Mouse (Mus musculus) layer of hippocampus, adult 18-20 months (tissue): ENCODE data around the gene Ntsr1. TPM values are rescaled to one million over a fixed set of nuclear protein-coding genes. Genes with fewer than 3 reads are reported as not detected.

Source experiments
- DNase-seq, 2 experiments: peaks; one replicate each; pipeline ENCODE4 v3.0.0; 2022; ENCODE audit warnings: low spot score in 2 of 2
- long read RNA-seq: library from polyadenylated mRNA; stranded (forward); transcript quantifications from one replicate; pipeline ENCODE4 v2.0.0, GENCODE M21; 2021
- total RNA-seq, 2 experiments: library from RNA; stranded (reverse); gene quantifications; 2 replicates each; pipeline ENCODE4 v1.2.3; 2021

Gene Ntsr1
- 1 to 10 TPM; 2.7 to 3.5 TPM for total RNA-seq
- long read RNA-seq, transcript Ntsr1-201 (4 exons, 3,917 nt): major isoform, 8 of 17 reads
- long read RNA-seq, partial matches to known transcripts: 2 of 17 reads
- long read RNA-seq, other reads (novel, unspliced or antisense): 7 of 17 reads

- DNase-seq: no peak
These were observed at the start of gene Ntsr1 for GRCm38 (mm10) chr2:180499741-180500140. Gene Ntsr1, plus strand, starts transcription at chr2:180499976.

- no peak for DNase-seq
These were observed 49.2 kb upstream of the Ntsr1 start for GRCm38 (mm10) chr2:180450529-180450928.

DNA sequence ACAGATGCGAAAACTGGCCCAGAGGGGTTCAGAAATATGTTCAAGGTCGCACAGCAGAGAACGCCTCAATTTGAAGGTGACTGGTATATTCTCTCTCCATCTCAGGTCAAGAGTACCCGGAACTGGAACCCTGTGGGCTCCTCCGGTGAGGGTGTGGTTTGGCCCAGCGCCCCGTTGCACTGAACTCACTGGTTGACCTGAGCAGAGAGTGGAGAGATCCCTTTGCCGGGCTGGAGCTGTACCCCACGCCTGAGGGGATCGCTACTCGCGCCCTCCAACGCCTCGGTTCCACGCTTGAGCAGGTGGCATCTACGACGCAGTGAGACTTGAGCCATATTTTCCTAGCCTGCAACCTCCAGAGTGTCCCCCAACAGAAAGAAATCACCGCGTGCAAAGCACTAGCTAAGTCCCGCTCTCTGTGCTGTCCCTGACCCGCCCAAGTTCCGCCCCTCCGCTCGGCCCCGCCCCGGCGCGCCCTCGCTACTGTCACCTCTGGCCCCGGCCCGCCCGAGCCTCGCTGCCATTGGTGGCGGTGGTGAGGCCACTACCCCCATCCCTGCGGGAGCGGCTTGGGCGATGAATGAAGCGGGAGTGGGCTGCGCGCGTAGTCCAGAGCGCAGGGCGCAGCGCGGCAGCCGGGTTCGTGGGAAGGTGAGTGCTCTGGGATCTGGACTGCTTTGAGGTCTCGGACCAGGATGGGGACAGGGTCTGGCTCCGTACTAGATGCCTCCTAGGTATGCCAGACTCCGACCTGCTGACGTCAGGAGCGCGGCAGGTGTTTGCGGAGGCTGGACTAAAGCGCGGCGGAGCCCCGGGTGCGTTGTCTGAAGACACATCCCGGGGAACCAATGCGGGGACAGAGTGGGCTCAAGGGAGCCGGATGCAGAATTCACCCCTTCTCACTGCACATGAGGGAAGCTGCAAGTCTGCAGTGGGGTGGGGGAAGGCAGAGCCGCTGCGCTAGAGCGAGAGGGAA is 43.8 kb upstream of the Ntsr1 start, which contains the start of gene Slco4a1:
TSS of gene Slco4a1 (plus strand) at position 523 of the 976 bp plus-strand sequence.
- peak; percentile 28 to 53 for DNase-seq

GRCm38 (mm10) chr2:180456705-180457104 is 43.1 kb upstream of the Ntsr1 start:
- DNase-seq: no peak

GRCm38 (mm10) chr2:180457680-180458079 is 42.1 kb upstream of the Ntsr1 start:
- no peak for DNase-seq

DNA sequence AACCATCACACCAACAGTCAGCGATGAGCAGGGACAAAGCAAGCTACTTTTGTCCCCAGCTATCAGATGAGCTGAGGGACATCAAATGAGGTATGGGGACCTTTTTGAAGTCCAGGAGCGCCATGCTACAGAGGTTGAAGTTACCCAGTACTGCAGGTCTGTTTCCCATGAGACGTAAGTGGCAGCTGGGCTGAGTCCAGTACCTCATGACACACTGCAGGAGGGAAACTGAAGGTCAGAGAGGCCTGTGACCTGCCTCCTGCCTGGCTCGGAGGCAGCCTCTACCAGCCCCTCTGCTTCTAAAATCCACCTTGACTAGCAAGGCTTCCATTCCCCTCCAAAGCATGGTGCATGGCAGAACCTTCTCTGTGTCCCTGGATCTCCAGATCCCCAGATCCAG is 40.3 kb upstream of the Ntsr1 start:
- no peak for DNase-seq

DNA sequence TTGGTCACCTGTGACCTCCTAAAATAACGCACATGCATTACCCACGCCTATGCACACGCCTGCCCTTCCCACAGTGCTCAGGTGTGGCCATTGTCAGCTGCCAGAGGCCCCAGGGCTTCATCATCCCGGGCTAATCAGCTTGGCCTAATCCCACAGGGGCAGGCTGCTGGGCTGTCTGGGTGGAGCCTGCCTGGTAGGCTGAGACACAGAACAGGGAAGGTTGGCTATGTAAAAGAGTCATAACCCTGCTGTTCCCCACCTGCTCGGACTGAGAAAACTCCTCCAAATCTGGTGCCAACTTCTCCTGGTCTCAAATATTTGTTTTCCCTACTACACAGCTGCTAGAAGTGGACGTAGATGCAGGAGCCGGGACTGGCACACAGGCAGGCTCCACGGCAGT is 39.0 kb upstream of the Ntsr1 start:
- DNase-seq: no peak

DNA sequence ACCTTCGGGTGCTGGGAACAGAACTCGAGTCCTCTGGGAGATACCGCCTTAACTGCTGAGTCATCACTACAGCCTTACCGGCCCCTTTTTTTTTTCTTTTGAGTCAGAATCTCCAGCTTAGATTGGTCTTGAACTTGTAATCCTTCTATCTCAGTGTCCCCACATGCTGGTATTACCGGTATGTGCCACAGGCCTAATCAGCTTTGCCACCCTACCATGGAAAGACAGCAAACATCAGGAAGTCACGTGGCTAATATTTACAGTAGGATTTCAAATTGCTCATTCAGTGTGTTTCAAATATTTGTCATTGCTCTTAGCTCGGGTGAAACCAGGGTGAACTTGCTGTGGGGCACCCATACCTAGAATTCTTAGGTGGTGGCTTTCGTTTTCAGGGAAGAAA is 37.2 kb upstream of the Ntsr1 start:
- no peak for DNase-seq

GRCm38 (mm10) chr2:180466505-180466904 is 33.3 kb upstream of the Ntsr1 start:
- no peak for DNase-seq

GRCm38 (mm10) chr2:180468871-180469270 is 30.9 kb upstream of the Ntsr1 start:
- DNase-seq: no peak

DNA sequence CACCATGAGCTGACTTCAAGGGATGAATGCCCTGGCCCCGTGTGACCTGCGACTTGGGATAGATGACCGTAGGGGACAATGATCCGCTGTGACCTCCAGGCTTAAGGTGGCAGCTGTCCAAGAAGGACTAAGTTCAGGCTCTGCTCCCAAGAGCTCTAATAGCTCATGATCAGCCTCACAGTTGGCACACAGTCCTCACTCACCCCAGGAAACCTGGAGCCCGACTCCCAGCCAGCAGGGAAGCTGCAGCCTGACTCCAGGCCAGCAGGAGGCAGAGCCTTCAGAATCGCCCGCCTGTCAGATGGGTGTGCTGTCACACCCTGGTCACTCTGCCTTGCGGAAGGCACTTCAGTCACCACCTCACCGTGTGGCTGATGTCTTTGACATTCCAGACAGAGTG is 30.0 kb upstream of the Ntsr1 start:
- DNase-seq: no peak

GRCm38 (mm10) chr2:180472306-180473079 is 27.3 kb upstream of the Ntsr1 start:
- DNase-seq: no peak

GRCm38 (mm10) chr2:180473080-180473440 is 26.7 kb upstream of the Ntsr1 start:
- peak; percentile 35 to 87 for DNase-seq

- DNase-seq: no peak
These were observed 24.9 kb upstream of the Ntsr1 start for GRCm38 (mm10) chr2:180474864-180475263.

GRCm38 (mm10) chr2:180482274-180482673 is 17.5 kb upstream of the Ntsr1 start:
- no peak for DNase-seq

- no peak for DNase-seq
These were observed 14.9 kb upstream of the Ntsr1 start for GRCm38 (mm10) chr2:180484882-180485281.

GRCm38 (mm10) chr2:180485306-180485705 is 14.5 kb upstream of the Ntsr1 start:
- DNase-seq: no peak

DNA sequence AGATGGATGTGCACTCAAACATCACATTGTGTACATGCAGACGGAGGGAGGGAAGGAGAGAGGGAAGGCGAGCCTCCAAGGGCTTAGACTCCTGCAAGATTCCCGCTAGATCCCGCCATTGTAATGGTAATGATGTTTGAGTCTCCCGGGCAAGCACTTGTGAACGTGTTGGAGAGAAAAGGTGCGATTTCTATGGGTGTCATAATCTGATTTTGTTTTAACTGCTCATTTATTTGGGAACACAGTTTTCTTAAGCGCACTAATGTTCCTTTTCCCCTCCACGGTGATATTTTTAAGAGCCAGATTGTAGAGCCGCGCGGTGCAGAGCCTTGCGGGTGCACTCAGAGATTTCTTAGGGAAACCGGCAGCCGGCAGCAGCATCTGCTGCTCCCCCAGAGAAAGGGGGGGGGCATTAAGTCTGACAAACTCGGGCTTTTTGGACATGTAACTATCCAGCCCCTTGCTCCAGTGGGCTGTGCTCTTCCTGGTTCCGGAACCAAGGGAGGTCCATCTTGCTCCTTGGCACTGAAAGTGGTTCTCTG is 11.5 kb upstream of the Ntsr1 start:
- peak in 1 of 2 experiments; percentile 54 for DNase-seq

- peak in 1 of 2 experiments; percentile 27 for DNase-seq
These were observed 3.9 kb upstream of the Ntsr1 start for GRCm38 (mm10) chr2:180495906-180496305.

DNA sequence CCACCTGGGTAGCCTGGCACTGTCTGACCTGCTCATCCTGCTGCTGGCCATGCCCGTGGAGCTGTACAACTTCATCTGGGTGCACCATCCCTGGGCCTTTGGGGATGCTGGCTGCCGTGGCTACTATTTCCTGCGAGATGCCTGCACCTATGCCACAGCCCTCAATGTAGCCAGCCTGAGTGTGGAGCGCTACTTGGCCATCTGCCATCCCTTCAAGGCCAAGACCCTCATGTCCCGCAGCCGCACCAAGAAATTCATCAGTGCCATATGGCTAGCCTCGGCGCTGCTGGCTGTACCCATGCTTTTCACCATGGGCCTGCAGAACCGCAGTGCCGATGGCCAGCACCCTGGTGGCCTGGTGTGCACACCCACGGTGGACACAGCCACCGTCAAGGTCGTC is 950 bp downstream of the Ntsr1 start:
- no peak for DNase-seq

DNA sequence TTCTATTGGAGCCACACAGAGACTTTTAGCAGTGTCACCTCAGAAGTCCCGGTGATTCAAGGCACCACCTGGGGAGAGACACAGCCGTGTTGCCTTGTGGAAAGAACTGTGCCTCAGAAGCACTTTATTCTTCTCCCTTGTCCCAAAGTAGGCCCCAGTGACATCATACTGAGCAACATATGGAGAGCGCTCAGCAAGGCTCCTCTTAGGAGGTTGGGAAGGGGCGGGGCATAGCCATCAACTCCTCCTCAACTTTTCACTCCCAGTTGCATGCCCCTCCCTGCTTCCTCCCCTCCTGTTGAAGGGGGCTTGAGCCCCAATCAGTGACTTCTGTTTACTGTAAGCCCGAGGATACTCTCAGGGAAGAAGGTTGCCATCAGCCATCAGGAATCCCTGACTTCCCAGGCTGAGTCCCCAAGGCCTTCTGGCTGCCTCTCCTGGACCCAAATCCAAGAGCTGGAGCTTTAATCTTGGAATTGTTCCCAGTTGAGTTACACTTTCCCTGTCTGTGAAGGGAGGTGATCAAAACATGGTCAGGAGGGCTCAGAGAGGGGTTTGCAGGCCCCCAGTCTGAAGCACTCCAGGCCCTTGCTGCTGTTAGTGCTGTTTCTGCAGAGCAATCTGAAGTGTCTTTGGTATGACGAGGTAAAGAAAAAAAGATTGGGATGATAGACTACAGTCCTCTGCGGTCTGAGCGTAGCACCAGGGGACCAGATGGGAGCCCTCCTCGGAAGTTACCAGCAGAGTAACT is 1.6 kb downstream of the Ntsr1 start:
- no peak for DNase-seq
